Comparison of ENCODE assay signal across 16 mouse cellular contexts in genomic region chr2:90199606-90200005, GRCm38 (mm10). TPM values are rescaled to one million over a fixed set of nuclear protein-coding genes. Genes with fewer than 3 reads are reported as not detected.
"Had no signal": no experiment of that assay in that cellular context is flagged by ENCODE, and none has a peak within 500 bp of the region (broad histone marks: within the 10 kb centered on the region; RNA-seq: fewer than 3 reads in every experiment).

No protein-coding gene starts in this region.

RNA-seq across cellular contexts. Expression of gene Olfr1506, which starts 24.7 kb away (rescaled TPM):
- total RNA-seq: heart, postnatal 10 days; heart, postnatal 14 days; heart, postnatal 25 days; heart, postnatal 36 days; heart, postnatal 4 days; hindbrain, postnatal 0 days; layer of hippocampus, adult 18-20 months; layer of hippocampus, adult 2 months; layer of hippocampus, postnatal 10 days; left cerebral cortex, adult 18-20 months had no signal

RNA-seq across cellular contexts. Expression of gene Olfr1270, which starts 46.7 kb away (rescaled TPM):
- total RNA-seq: heart, postnatal 10 days; heart, postnatal 14 days; heart, postnatal 25 days; heart, postnatal 36 days; heart, postnatal 4 days; hindbrain, postnatal 0 days; layer of hippocampus, adult 18-20 months; layer of hippocampus, adult 2 months; layer of hippocampus, adult 8-10 months; layer of hippocampus, postnatal 10 days; layer of hippocampus, postnatal 14 days; layer of hippocampus, postnatal 25 days; layer of hippocampus, postnatal 36 days; left cerebral cortex, adult 18-20 months; left cerebral cortex, adult 2 months; left cerebral cortex, adult 8-10 months had no signal

RNA-seq across cellular contexts. Expression of gene Olfr32, which starts 57.5 kb away (rescaled TPM):
- total RNA-seq: heart, postnatal 10 days; heart, postnatal 14 days; heart, postnatal 25 days; heart, postnatal 36 days; heart, postnatal 4 days; hindbrain, postnatal 0 days; layer of hippocampus, adult 18-20 months; layer of hippocampus, adult 2 months; layer of hippocampus, adult 8-10 months; layer of hippocampus, postnatal 10 days; layer of hippocampus, postnatal 14 days; layer of hippocampus, postnatal 25 days; layer of hippocampus, postnatal 36 days; left cerebral cortex, adult 18-20 months; left cerebral cortex, adult 2 months; left cerebral cortex, adult 8-10 months had no signal

RNA-seq across cellular contexts. Expression of gene Olfr142, which starts 57.8 kb away (rescaled TPM):
- total RNA-seq: heart, postnatal 10 days; heart, postnatal 14 days; heart, postnatal 25 days; heart, postnatal 36 days; heart, postnatal 4 days; hindbrain, postnatal 0 days; layer of hippocampus, adult 18-20 months; layer of hippocampus, adult 2 months; layer of hippocampus, adult 8-10 months; layer of hippocampus, postnatal 10 days; layer of hippocampus, postnatal 14 days; layer of hippocampus, postnatal 25 days; layer of hippocampus, postnatal 36 days; left cerebral cortex, adult 18-20 months; left cerebral cortex, adult 2 months; left cerebral cortex, adult 8-10 months had no signal
